Mouse (Mus musculus) liver, postnatal 0 days (tissue): ENCODE data around the gene C2cd3.

Source experiments
- CTCF ChIP-seq: sonication (generic); IDR thresholded peaks from 2 replicates; pipeline ENCODE4 v1.5.1; 2016; ENCODE audit warnings: antibody characterized with exemption, low read depth
- EP300 ChIP-seq: IDR thresholded peaks from 2 replicates; pipeline ENCODE4 v1.6.1; 2016; ENCODE audit warnings: antibody characterized with exemption, low read depth, mild to moderate bottlenecking

- TF ChIP-seq CTCF (no peak), EP300 (no peak)
Measured at GRCm38 (mm10) chr7:100470796-100471406, 98.9 kb downstream of the C2cd3 start.
